Mouse (Mus musculus) kidney, adult 2 months (tissue): Measurements from ENCODE around the gene Lrrc4c. TPM values are rescaled to one million over a fixed set of nuclear protein-coding genes. Genes with fewer than 3 reads are reported as not detected.

ENCODE experiments used
- DNase-seq: peaks from one replicate; pipeline ENCODE4 v3.0.0; 2021
- H3K27ac ChIP-seq: fragments of 200-500 bp; 2 replicates; pipeline ENCODE4 v1.5.1; 2012; ENCODE audit warnings: low read depth, low read length, control low read depth, inconsistent platforms; ENCODE audit not compliant: insufficient read depth
- H3K27me3 ChIP-seq: fragments of 200-500 bp; replicated peaks from 2 replicates; pipeline ENCODE4 v1.6.1; 2012; ENCODE audit warnings: mild to moderate bottlenecking, moderate library complexity, low read length, inconsistent platforms; ENCODE audit not compliant: control insufficient read depth, insufficient read depth
- H3K36me3 ChIP-seq: fragments of 200-500 bp; 2 replicates; pipeline ENCODE4 v1.6.1; 2012; ENCODE audit warnings: mild to moderate bottlenecking, moderate library complexity, low read length, inconsistent platforms; ENCODE audit not compliant: control insufficient read depth, insufficient read depth
- H3K4me1 ChIP-seq: fragments of 200-500 bp; 2 replicates; pipeline ENCODE4 v1.6.1; 2011; ENCODE audit warnings: low read length; ENCODE audit not compliant: control insufficient read depth, insufficient read depth
- H3K4me3 ChIP-seq: fragments of 200-500 bp; 2 replicates; pipeline ENCODE4 v1.5.1; 2011; ENCODE audit warnings: mild to moderate bottlenecking, low read depth, low read length, control low read depth; ENCODE audit not compliant: insufficient read depth
- CTCF ChIP-seq: fragments of 200-500 bp; conservative IDR thresholded peaks from 2 replicates; pipeline ENCODE4 v1.5.1; 2011; ENCODE audit warnings: low read depth, mild to moderate bottlenecking, control low read depth, low read length, moderate library complexity, mixed read lengths; ENCODE audit not compliant: insufficient read depth, insufficient read length
- POLR2A ChIP-seq: fragments of 200-500 bp; IDR thresholded peaks from one replicate; pipeline ENCODE4 v1.6.1; 2011; ENCODE audit warnings: low read depth, low read length, control low read depth
- WGBS: fragments of 180-500 bp; shearing (Covaris S2); methylation state at CpG from one replicate; pipeline ENCODE4 v1.1.7; 2018; 5-methylcytosine and 5-hydroxymethylcytosine counted together
- polyA plus RNA-seq: library from polyadenylated mRNA; depleted of rRNA; stranded (reverse); fragments of >200 nt; gene quantifications from 2 replicates; pipeline ENCODE4 v1.2.3, GENCODE M21; 2012

The Lrrc4c gene
- polyA plus RNA-seq, 1 experiment, result 0.23 TPM

- WGBS, result 78% methylated on average over 3 of the region's 3 CpGs
- Histone ChIP-seq H3K27ac (no peak overlapping the region), H3K27me3 (no peaks in the 10 kb centered on the region), H3K36me3 (no peaks in the 10 kb centered on the region), H3K4me1 (no peaks in the 10 kb centered on the region), H3K4me3 (no peak overlapping the region)
- no peak for TF ChIP-seq CTCF
- no peak for TF ChIP-seq POLR2A
- DNase-seq, result no peak
Measured at GRCm38 (mm10) chr2:97232966-97233365, 915.0 kb downstream of the Lrrc4c start.

- DNase-seq, result no peak
Measured at GRCm38 (mm10) chr2:97234074-97234473, 916.1 kb downstream of the Lrrc4c start.

GRCm38 (mm10) chr2:97274651-97275050, 956.7 kb downstream of the Lrrc4c start:
- no peaks in the 10 kb centered on the region for H3K27me3 ChIP-seq
- TF ChIP-seq CTCF, result no peak
- WGBS, result 71% methylated on average over 2 of the region's 2 CpGs
- H3K4me3 ChIP-seq, result no peak overlapping the region
- H3K27ac ChIP-seq, result no peak overlapping the region
- no peaks in the 10 kb centered on the region for H3K36me3 ChIP-seq
- no peak for DNase-seq
- H3K4me1 ChIP-seq, result no peaks in the 10 kb centered on the region

More at GRCm38 (mm10) chr2:97234074-97234473, 916.1 kb downstream of the Lrrc4c start:
- Histone ChIP-seq H3K4me1 (no peaks in the 10 kb centered on the region), H3K27ac (no peak overlapping the region), H3K36me3 (no peaks in the 10 kb centered on the region), H3K27me3 (no peaks in the 10 kb centered on the region), H3K4me3 (no peak overlapping the region)
- no peak for TF ChIP-seq POLR2A
- no peak for TF ChIP-seq CTCF
- WGBS, result 64% methylated on average over 1 of the region's 1 CpGs

GRCm38 (mm10) chr2:97284986-97285385, 967.0 kb downstream of the Lrrc4c start:
- Histone ChIP-seq H3K27ac (no peak overlapping the region), H3K36me3 (no peaks in the 10 kb centered on the region), H3K27me3 (no peaks in the 10 kb centered on the region), H3K4me3 (no peak overlapping the region), H3K4me1 (no peaks in the 10 kb centered on the region)
- TF ChIP-seq POLR2A (no peak), CTCF (no peak)
- DNase-seq, result no peak

- Histone ChIP-seq H3K4me1 (no peaks in the 10 kb centered on the region), H3K27ac (no peak overlapping the region), H3K4me3 (no peak overlapping the region), H3K27me3 (no peaks in the 10 kb centered on the region; the same call in 1 of the 2 replicates), H3K36me3 (no peaks in the 10 kb centered on the region)
- 86% methylated on average over 3 of the region's 3 CpGs for WGBS
- no peak for DNase-seq
- TF ChIP-seq CTCF (no peak), POLR2A (no peak)
Measured at GRCm38 (mm10) chr2:97294216-97294615, 976.2 kb downstream of the Lrrc4c start.

GRCm38 (mm10) chr2:97299704-97300103, 981.7 kb downstream of the Lrrc4c start:
- Histone ChIP-seq H3K27ac (no peak overlapping the region), H3K4me3 (no peak overlapping the region), H3K4me1 (no peaks in the 10 kb centered on the region), H3K27me3 (no peaks in the 10 kb centered on the region; the same call in 1 of the 2 replicates), H3K36me3 (no peaks in the 10 kb centered on the region)
- DNase-seq, result no peak
- TF ChIP-seq CTCF (no peak), POLR2A (no peak)
- 77% methylated on average over 2 of the region's 2 CpGs for WGBS

- DNase-seq, result no peak
- no peak for TF ChIP-seq CTCF
- TF ChIP-seq POLR2A, result no peak
- no peaks in the 10 kb centered on the region for H3K4me1 ChIP-seq
- no peak overlapping the region for H3K27ac ChIP-seq
- no peak overlapping the region for H3K4me3 ChIP-seq
- no peaks in the 10 kb centered on the region for H3K36me3 ChIP-seq
- no peaks in the 10 kb centered on the region for H3K27me3 ChIP-seq
- 63% methylated on average over 1 of the region's 1 CpGs for WGBS
Measured at GRCm38 (mm10) chr2:97318008-97318407, 1000.0 kb downstream of the Lrrc4c start.

- Histone ChIP-seq H3K27ac (no peak overlapping the region), H3K27me3 (no peaks in the 10 kb centered on the region), H3K4me1 (no peaks in the 10 kb centered on the region), H3K4me3 (no peak overlapping the region), H3K36me3 (no peaks in the 10 kb centered on the region)
- DNase-seq, result no peak
- no peak for TF ChIP-seq CTCF
- 78% methylated on average over 1 of the region's 1 CpGs for WGBS
Measured at GRCm38 (mm10) chr2:97318536-97318935, 1000.6 kb downstream of the Lrrc4c start.
